Mouse (Mus musculus) hindbrain, postnatal 0 days (tissue): ENCODE results near the gene Fancg. TPM values are rescaled to one million over a fixed set of nuclear protein-coding genes. Genes with fewer than 3 reads are reported as not detected.
A peak's percentile ranks its signal among the peaks of the same experiment; 100 is the strongest.

Experiments used
- ATAC-seq: fragments of 200-750 bp; cut with Nextera tagmentation; 2 replicates; pipeline ENCODE4 v1.8.0; 2017; ENCODE audit warnings: mild to moderate bottlenecking, moderate TSS enrichment, moderate library complexity
- DNase-seq: peaks from one replicate; pipeline ENCODE4 v3.0.0-alpha.2; 2015; ENCODE audit warnings: low spot score
- H3K27ac ChIP-seq: fragments of 300-500 bp; sonication (generic); 2 replicates; pipeline ENCODE4 v1.5.1; 2014; ENCODE audit warnings: mild to moderate bottlenecking
- H3K27me3 ChIP-seq: fragments of 300-500 bp; sonication (generic); 2 replicates; pipeline ENCODE4 v1.6.1; 2014; ENCODE audit warnings: low read length, mixed read lengths; ENCODE audit not compliant: insufficient read depth
- H3K36me3 ChIP-seq: fragments of 300-500 bp; sonication (generic); 2 replicates; pipeline ENCODE4 v1.6.1; 2014; ENCODE audit warnings: low read length, mixed read lengths; ENCODE audit not compliant: insufficient read depth
- H3K4me1 ChIP-seq: fragments of 300-500 bp; sonication (generic); 2 replicates; pipeline ENCODE4 v1.6.1; 2014; ENCODE audit warnings: antibody characterized with exemption, low read length, mixed read lengths; ENCODE audit not compliant: insufficient read depth
- H3K4me2 ChIP-seq: fragments of 300-500 bp; sonication (generic); 2 replicates; pipeline ENCODE4 v1.6.1; 2014; ENCODE audit warnings: low read depth, mild to moderate bottlenecking, low read length, moderate library complexity, mixed read lengths
- H3K4me3 ChIP-seq: fragments of 300-500 bp; sonication (generic); 2 replicates; pipeline ENCODE4 v1.5.1; 2014; ENCODE audit warnings: low read length
- H3K9ac ChIP-seq: fragments of 300-500 bp; sonication (generic); replicated peaks from 2 replicates; pipeline ENCODE4 v1.6.1; 2014; ENCODE audit warnings: mild to moderate bottlenecking, low read length, moderate library complexity, mixed read lengths
- H3K9me3 ChIP-seq: fragments of 300-500 bp; sonication (generic); 2 replicates; pipeline ENCODE4 v1.6.1; 2016; ENCODE audit warnings: low read length, mixed read lengths
- CTCF ChIP-seq: IDR thresholded peaks from 2 replicates; pipeline ENCODE4 v1.5.1; 2016; ENCODE audit warnings: antibody characterized with exemption, control low read depth, low read depth
- WGBS: fragments of 180-500 bp; shearing (Covaris S2); extraction: QIAGEN DNeasy Blood & Tissue Kit; methylation state at CpG from one replicate; pipeline ENCODE4 v1.1.7; 2014; 5-methylcytosine and 5-hydroxymethylcytosine counted together
- polyA plus RNA-seq: library from polyadenylated mRNA; unstranded; fragments of >200 nt; fragmentation: Nextera tagmentation; extraction: Ambion mirVana; gene quantifications from 2 replicates; pipeline ENCODE4 v1.2.1, GENCODE M21; 2015
- total RNA-seq: library from RNA; depleted of rRNA; stranded (reverse); fragments of >200 nt; gene quantifications from 2 replicates; pipeline ENCODE4 v1.2.3, GENCODE M21; 2014

The Fancg gene
- total and polyA plus RNA-seq, 2 experiments from 2014 or later: 13.1 to 14.5 TPM

DNA sequence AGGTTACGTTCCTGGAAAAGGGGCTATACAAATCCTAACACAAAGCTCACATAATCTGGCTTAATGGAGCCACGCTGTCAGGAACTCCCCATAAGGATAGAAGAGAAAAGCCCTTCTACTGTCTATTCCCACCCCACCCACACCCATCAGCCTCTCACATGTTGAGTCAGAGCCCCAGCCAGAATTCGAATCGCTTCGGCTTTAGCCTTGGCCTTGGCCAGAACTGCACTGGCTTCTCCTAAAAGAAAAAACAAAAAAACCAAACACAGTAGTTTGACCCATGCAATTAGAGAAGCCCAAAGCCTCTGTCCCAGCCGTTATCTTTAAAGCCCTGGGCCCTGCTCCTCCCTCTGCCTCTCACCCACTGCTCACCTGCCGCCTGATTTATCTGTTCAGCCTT lies 18.8 kb upstream of the Fancg start:
- peaks cover 31% of the 10 kb centered on the region for H3K36me3 ChIP-seq
- ATAC-seq: no peak

DNA sequence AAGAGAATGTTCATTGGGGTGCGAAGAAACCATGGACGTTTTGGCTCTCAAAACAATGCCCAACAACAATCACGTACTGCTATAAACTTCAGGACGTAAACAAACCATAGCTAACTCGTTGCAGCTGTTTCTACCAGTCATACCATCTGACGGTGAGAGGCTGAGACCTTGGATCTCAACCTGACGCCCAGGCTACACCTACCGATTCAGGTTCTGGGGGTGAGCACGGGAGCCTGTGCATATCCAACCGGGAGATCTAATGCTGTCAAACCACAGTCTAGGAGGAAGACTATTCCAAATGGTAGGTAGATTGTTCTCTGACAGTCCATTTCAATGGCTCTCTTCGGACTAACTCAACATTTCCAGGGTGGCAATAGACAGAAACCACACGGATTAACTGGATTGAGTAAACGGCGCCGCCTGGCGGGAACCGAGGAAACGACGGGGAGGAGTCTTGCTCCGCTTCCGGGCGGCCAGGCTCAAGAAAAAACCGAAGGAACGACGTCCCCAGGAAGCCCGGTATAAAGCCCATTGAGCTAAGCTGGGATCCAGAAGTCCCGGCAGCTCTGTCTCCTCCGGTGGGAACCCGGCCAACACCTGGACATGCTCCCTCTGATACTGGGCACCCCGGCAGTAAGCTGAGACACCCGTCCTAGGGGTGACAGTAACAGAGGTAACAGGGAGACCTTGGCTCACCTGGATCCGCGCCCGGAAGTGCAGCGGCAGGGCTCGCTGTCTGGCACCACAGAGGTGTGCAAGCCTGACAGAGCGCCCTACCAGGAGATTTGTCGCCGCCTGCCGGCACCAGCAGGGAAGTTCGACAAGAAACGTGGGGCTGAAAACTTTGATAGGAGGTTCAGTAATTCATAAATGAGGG lies 15.0 kb upstream of the Fancg start, which contains the start of gene Pigo:
Pigo (minus strand) TSS at position 736 of the 877 bp plus-strand sequence.
- H3K9ac ChIP-seq: peak within 1 kb of the TSS; percentile 50
- H3K4me1 ChIP-seq: peaks cover 13% of the 10 kb centered on the region
- peak; percentile 87 for TF ChIP-seq CTCF
- H3K36me3 ChIP-seq: peaks cover 42% of the 10 kb centered on the region
- DNase-seq (peak; percentile 97), ATAC-seq (peak; percentile 93)
- no peaks in the 10 kb centered on the region for H3K9me3 ChIP-seq
- peak within 1 kb of the TSS; percentile 75 for H3K4me2 ChIP-seq
- no peaks in the 10 kb centered on the region for H3K27me3 ChIP-seq
- WGBS: 8% methylated on average over 42 of the region's 42 CpGs
- peak within 1 kb of the TSS; percentile 92 for H3K27ac ChIP-seq
- H3K4me3 ChIP-seq: peak within 1 kb of the TSS; percentile 48

More for the DNA sequence above, 18.8 kb upstream of the Fancg start:
- no peaks in the 10 kb centered on the region for H3K9me3 ChIP-seq
- 96% methylated on average over 7 of the region's 7 CpGs for WGBS
- no peak overlapping the region for H3K4me2 ChIP-seq
- H3K27ac ChIP-seq: no peak overlapping the region
- no peak overlapping the region for H3K9ac ChIP-seq
- no peaks in the 10 kb centered on the region for H3K27me3 ChIP-seq
- H3K4me1 ChIP-seq: peaks cover 10% of the 10 kb centered on the region
- no peak overlapping the region for H3K4me3 ChIP-seq
- TF ChIP-seq CTCF: no peak
- DNase-seq: no peak

DNA sequence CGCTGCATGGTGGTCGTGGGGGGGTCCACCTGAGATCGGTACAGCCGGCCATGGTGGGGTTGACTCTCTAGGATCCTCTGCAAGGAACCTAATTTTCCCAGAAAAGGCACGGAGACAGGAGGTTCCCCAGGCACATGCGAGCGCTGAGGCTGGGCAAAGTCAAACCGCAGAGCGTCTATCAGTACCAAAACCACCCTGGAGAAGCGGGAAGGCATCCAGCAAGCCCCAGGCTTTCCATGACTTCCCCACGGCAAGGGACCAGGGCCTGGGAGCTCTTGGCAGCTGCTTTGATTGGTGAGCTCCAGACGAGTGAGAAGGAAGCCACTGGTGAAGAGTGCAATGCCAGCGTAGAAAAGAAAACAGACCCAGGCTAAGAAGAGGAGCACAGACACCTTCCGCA lies 14.4 kb upstream of the Fancg start:
- TF ChIP-seq CTCF: no peak
- H3K9me3 ChIP-seq: no peaks in the 10 kb centered on the region
- peak overlapping the region; percentile 75 for H3K4me2 ChIP-seq
- DNase-seq (no peak), ATAC-seq (no peak)
- H3K27me3 ChIP-seq: no peaks in the 10 kb centered on the region
- H3K9ac ChIP-seq: peak overlapping the region; percentile 50; the same call in 1 of the 2 replicates
- H3K4me1 ChIP-seq: peaks cover 13% of the 10 kb centered on the region
- H3K4me3 ChIP-seq: peak overlapping the region; percentile 48
- 71% methylated on average over 14 of the region's 14 CpGs for WGBS
- peaks cover 48% of the 10 kb centered on the region for H3K36me3 ChIP-seq
- H3K27ac ChIP-seq: peak overlapping the region; percentile 92; the same call in 1 of the 2 replicates

DNA sequence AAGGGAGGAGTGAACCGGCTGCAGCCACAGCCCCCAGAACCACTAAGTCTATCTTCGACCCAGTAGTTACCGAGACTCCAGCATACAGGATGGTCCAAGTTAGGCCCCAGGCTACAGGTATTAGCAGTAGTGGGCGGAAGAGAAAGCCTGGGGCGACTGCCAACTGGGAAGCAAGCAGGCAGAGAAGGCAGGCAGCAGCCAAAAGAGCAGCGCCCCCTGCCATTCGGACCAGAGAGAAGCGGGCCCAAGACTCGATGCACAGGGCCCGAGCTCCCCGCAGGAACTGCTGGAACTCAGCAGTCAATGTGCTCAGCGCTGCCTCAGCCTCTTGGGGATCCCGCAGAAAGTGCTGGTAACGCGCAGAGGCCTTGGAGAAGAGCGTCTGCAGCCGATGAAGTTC lies 11.0 kb upstream of the Fancg start:
- WGBS: 69% methylated on average over 17 of the region's 17 CpGs
- TF ChIP-seq CTCF: no peak
- H3K9me3 ChIP-seq: no peaks in the 10 kb centered on the region
- H3K9ac ChIP-seq: no peak overlapping the region
- H3K27me3 ChIP-seq: no peaks in the 10 kb centered on the region
- DNase-seq: no peak
- H3K4me3 ChIP-seq: no peak overlapping the region
- no peak overlapping the region for H3K4me2 ChIP-seq
- H3K27ac ChIP-seq: no peak overlapping the region
- H3K4me1 ChIP-seq: peaks cover 13% of the 10 kb centered on the region
- H3K36me3 ChIP-seq: peaks cover 45% of the 10 kb centered on the region
- no peak for ATAC-seq

DNA sequence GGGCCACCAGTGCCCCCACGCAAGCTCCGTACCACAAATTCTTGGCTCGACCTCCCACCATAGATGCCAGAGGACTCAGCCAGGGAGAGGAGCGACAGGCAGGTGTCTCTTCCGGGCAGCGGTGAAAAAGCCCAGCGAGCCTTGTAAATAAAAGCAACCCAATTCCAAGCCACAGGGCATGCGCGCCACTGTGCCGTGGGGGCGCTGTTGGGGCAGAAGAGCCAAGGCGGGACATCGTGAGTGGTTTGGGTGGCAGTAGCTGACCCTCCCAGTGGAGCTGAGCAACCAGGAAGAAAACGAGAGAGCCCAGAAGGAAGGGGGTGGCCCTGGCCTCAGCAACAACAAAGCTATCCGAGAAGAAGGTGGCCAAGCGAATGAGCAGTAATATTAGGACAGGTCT lies 10.6 kb upstream of the Fancg start:
- H3K4me3 ChIP-seq: no peak overlapping the region
- ATAC-seq: no peak
- WGBS: 86% methylated on average over 16 of the region's 16 CpGs
- TF ChIP-seq CTCF: no peak
- no peak overlapping the region for H3K4me2 ChIP-seq
- H3K9ac ChIP-seq: no peak overlapping the region
- no peak overlapping the region for H3K27ac ChIP-seq
- peaks cover 13% of the 10 kb centered on the region for H3K4me1 ChIP-seq
- no peak for DNase-seq
- no peaks in the 10 kb centered on the region for H3K27me3 ChIP-seq
- no peaks in the 10 kb centered on the region for H3K9me3 ChIP-seq
- peaks cover 45% of the 10 kb centered on the region for H3K36me3 ChIP-seq

DNA sequence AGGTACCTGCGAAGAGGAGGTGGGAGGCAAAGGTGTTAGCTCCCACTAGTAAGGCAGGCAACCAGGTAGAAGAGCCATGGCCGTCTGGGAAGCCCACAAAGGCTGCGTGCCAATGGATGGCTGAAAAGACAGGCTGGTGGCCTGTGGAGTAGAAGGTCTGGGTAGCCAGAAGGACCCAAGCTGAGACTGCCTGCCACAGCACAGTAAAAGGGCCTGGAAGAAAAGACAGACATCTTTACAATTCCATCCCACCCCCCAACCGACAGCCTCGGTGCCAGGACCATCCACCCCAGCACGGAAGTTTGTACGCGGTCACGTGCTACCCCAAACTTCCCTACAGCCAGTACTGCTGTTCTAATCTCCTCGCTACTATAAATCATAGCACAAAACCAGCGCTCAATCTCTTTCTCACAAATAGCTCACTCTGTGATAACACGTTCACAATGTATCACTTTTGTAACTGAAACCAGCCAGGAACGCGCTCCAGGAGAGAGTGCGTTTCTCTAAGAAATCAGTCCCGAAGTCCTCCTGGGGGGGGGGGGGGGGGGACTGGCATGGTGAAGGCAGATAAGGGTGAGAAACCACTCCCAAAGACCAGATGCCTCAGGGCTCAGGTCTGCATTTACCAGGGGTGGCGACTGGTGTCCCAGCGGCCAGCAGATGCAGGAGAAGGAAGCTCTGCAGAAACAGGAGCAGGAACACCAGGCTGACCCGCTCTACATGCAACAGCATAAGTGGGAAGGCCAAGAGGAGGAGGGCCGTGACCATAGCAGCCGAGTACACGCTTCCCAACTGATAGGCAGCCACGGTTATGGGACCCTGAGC lies 9.5 kb upstream of the Fancg start:
- H3K9me3 ChIP-seq: no peaks in the 10 kb centered on the region
- TF ChIP-seq CTCF: no peak

More for the DNA sequence above, 9.5 kb upstream of the Fancg start:
- Histone ChIP-seq H3K36me3 (peaks cover 45% of the 10 kb centered on the region), H3K4me3 (no peak overlapping the region), H3K27me3 (no peaks in the 10 kb centered on the region), H3K9ac (no peak overlapping the region), H3K27ac (no peak overlapping the region), H3K4me2 (no peak overlapping the region), H3K4me1 (peaks cover 11% of the 10 kb centered on the region)
- ATAC-seq (no peak), DNase-seq (no peak)
- WGBS: 95% methylated on average over 23 of the region's 23 CpGs
